Mouse (Mus musculus): ENCODE results near the gene Pnma3.
"Not testable (repeated sequence)": the region's sequence is repeated elsewhere in the genome, so short reads cannot be mapped to it uniquely, and the experiment has no call there.

Pnma3 gene

GRCm38 (mm10) chrX:73064415-73064793 lies at the start of gene Pnma3:
TSS of gene Pnma3 (plus strand) at chrX:73064787.
- DNase-seq (ENCODE audit: low spot score) = no peak

GRCm38 (mm10) chrX:73037003-73037402 lies 27.6 kb upstream of the Pnma3 start, which contains the start of gene Pnma5:
TSS of gene Pnma5 (minus strand) at chrX:73037103.
- DNase-seq (ENCODE audit: low spot score) = no peak

- DNase-seq (ENCODE audit: low spot score) = no peak
Measured at GRCm38 (mm10) chrX:73038831-73039230, 25.8 kb upstream of the Pnma3 start.

- no peak for DNase-seq (ENCODE audit: low spot score)
Measured at GRCm38 (mm10) chrX:73039666-73040065, 24.9 kb upstream of the Pnma3 start.

- DNase-seq (ENCODE audit: low spot score) = peak; percentile 66
Measured at GRCm38 (mm10) chrX:73053860-73054563, 10.6 kb upstream of the Pnma3 start.

GRCm38 (mm10) chrX:73061528-73061927 lies 3.1 kb upstream of the Pnma3 start:
- no peak for DNase-seq (ENCODE audit: low spot score)

- no peak for DNase-seq (ENCODE audit: low spot score)
Measured at GRCm38 (mm10) chrX:73062323-73062722, 2.3 kb upstream of the Pnma3 start.

- DNase-seq (ENCODE audit: low spot score) = no peak
Measured at GRCm38 (mm10) chrX:73063512-73064414, 824 bp upstream of the Pnma3 start.

- DNase-seq (ENCODE audit: low spot score) = not testable (repeated sequence)
Measured at GRCm38 (mm10) chrX:73066765-73067312, 2.3 kb downstream of the Pnma3 start.

GRCm38 (mm10) chrX:73082267-73083055 lies 17.9 kb downstream of the Pnma3 start, which contains the start of gene Xlr4a:
TSS of gene Xlr4a (minus strand) at chrX:73082478.
- DNase-seq (ENCODE audit: low spot score) = not testable (repeated sequence)

- DNase-seq (ENCODE audit: low spot score) = not testable (repeated sequence)
Measured at GRCm38 (mm10) chrX:73096941-73097508, 32.4 kb downstream of the Pnma3 start, which contains the start of gene Xlr3a. TSS of gene Xlr3a (minus strand) at chrX:73097095.

GRCm38 (mm10) chrX:73116747-73117146 lies 52.2 kb downstream of the Pnma3 start, which contains the start of gene Gm14685:
TSS of gene Gm14685 (plus strand) at chrX:73117047.
- DNase-seq (ENCODE audit: low spot score) = not testable (repeated sequence)
